Mouse (Mus musculus) heart, adult 9 months (tissue): ENCODE results near the gene Mgat5b.

Experiments
- DNase-seq, 2 experiments: peaks; one replicate each; pipeline ENCODE4 v3.0.0; 2022; ENCODE audit warnings: low spot score in 2 of 2

The Mgat5b gene

DNA sequence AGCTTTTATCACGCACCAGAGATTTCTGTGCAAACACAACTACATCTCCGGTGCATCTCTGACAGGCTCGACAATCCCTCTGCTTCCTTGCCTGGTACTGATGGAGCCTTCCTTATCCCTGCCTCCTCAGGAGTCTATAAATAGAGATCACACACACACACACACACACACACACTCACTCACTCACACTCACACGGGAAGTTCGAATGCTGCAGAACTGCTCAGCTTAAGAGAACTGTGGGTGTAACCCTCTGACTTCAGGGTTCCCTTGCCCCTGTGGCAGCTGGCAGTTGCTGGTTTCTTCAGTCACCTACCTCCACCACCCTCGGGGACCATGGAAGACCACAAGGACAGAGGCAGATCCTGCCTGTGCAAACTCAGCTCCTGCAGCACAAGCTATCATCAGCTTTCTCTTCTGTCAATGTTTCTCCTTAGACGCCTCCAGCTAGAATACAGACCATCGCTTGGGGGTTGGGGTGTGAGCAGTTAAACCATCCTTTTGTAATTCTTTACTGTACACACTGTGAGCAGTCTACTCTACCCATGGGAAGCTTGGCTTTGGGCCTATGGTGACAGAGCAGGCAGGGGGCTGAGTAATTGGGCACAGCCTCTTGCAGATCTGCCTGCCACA is 111.9 kb downstream of the Mgat5b start:
- DNase-seq = no peak

DNA sequence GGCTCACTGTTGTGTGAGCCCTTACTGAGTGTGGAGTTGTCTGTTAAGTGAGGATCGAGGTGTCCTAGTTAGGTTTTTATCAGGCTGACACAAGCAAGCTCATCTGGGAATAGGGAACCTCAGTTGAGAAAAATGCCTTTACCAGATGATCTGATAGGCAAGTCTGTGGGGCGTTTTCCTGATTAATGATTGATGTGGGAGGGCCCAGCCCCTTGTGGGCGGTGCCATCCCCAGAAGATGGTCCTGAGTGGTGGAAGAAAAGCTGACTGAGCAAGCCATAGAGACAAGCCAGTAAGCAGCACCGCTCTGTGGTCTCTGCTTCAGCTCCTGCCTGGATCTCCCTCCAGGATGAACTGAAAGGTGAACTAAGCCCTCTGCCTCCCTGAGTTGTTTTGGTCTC is 112.6 kb downstream of the Mgat5b start:
- no peak for DNase-seq

DNA sequence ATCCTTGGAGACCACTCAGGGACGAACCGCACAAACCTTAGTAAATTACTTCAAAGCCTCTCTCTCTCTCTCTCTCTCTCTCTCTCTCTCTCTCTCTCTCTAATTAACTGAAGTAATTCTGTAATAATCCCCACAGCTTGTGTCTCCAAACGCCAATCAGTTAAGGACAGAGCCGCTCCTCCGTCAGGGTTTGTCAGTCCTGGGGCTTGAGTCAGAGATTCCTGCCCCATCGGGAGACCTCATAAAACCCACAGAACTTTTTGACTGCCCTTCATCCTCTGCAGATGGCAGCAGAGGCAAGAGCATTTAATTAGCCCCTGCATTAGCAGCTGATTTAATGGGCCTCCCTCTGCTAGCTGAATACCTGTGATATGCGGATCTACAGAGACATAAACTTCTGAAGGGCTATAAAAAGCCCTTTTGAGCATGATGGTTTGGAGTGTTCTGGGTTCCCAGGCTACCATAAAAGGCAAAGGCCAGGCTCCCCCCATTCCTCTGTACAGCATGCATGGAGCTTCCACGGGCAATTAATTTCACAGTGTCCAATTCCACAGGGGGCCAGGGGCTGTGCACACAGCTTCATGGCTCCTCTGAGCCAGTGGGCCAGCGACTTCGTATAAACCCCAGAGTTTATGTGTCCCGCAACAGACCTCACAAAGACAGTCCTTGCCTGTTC is 117.1 kb downstream of the Mgat5b start:
- no peak for DNase-seq
